Mouse (Mus musculus) c-Kit-positive CD71-negative TER-119-negative erythroid progenitor cells, embryonic 14.5 days (primary cell): ENCODE data around the gene Tango6.
A peak's percentile ranks its signal among the peaks of the same experiment; 100 is the strongest.
"Not testable (repeated sequence)": the region's sequence is repeated elsewhere in the genome, so short reads cannot be mapped to it uniquely, and the experiment has no call there.

Experiments
- DNase-seq: peaks from one replicate; pipeline ENCODE4 v3.0.0-alpha.2; 2013; ENCODE audit warnings: low read depth

The Tango6 gene

GRCm38 (mm10) chr8:106880121-106880707 is 197.3 kb downstream of the Tango6 start:
- DNase-seq, result no peak

GRCm38 (mm10) chr8:106884094-106884493 is 201.2 kb downstream of the Tango6 start:
- not testable (repeated sequence) for DNase-seq

- not testable (repeated sequence) for DNase-seq
Observed at GRCm38 (mm10) chr8:106884826-106885400, 202.0 kb downstream of the Tango6 start.

- peak; percentile 88 for DNase-seq
Observed at GRCm38 (mm10) chr8:106887336-106888189, 204.7 kb downstream of the Tango6 start.

GRCm38 (mm10) chr8:106888803-106889202 is 205.9 kb downstream of the Tango6 start:
- DNase-seq, result no peak

GRCm38 (mm10) chr8:106892210-106892805 is 209.4 kb downstream of the Tango6 start:
- DNase-seq, result no peak

GRCm38 (mm10) chr8:106892806-106893451 is 210.1 kb downstream of the Tango6 start:
- DNase-seq, result no peak

- DNase-seq, result peak; percentile 76
Observed at GRCm38 (mm10) chr8:106893481-106894156, 210.8 kb downstream of the Tango6 start, which contains the start of gene Utp4. Gene Utp4 (plus strand): TSS chr8:106893636.

GRCm38 (mm10) chr8:106899473-106899872 is 216.6 kb downstream of the Tango6 start:
- no peak for DNase-seq
